Mouse (Mus musculus): ENCODE measurements around the gene Rab27a.
"Not testable (repeated sequence)": the region's sequence is repeated elsewhere in the genome, so short reads cannot be mapped to it uniquely, and the experiment has no call there.

The Rab27a gene

GRCm38 (mm10) chr9:73045711-73046110, 1.1 kb downstream of the Rab27a start:
- DNase-seq (ENCODE audit: low spot score), result no peak

- DNase-seq (ENCODE audit: low spot score), result no peak
These were observed 3.3 kb downstream of the Rab27a start for GRCm38 (mm10) chr9:73047906-73048305.

GRCm38 (mm10) chr9:73048927-73049326, 4.3 kb downstream of the Rab27a start:
- no peak for DNase-seq (ENCODE audit: low spot score)

- DNase-seq (ENCODE audit: low spot score), result no peak
These were observed 5.2 kb downstream of the Rab27a start for GRCm38 (mm10) chr9:73049833-73050232.

GRCm38 (mm10) chr9:73050606-73051005, 6.0 kb downstream of the Rab27a start:
- no peak for DNase-seq (ENCODE audit: low spot score)

- peak; percentile 45 for DNase-seq (ENCODE audit: low spot score)
These were observed 10.8 kb downstream of the Rab27a start for GRCm38 (mm10) chr9:73055441-73055911.

- no peak for DNase-seq (ENCODE audit: low spot score)
These were observed 14.6 kb downstream of the Rab27a start for GRCm38 (mm10) chr9:73059224-73059623.

- no peak for DNase-seq (ENCODE audit: low spot score)
These were observed 19.1 kb downstream of the Rab27a start for GRCm38 (mm10) chr9:73063621-73064290.

- DNase-seq (ENCODE audit: low spot score), result no peak
These were observed 22.4 kb downstream of the Rab27a start for GRCm38 (mm10) chr9:73067086-73067485.

- no peak for DNase-seq (ENCODE audit: low spot score)
These were observed 23.6 kb downstream of the Rab27a start for GRCm38 (mm10) chr9:73068230-73068679.

- no peak for DNase-seq (ENCODE audit: low spot score)
These were observed 24.0 kb downstream of the Rab27a start for GRCm38 (mm10) chr9:73068688-73069087.

GRCm38 (mm10) chr9:73070971-73071659, 26.5 kb downstream of the Rab27a start:
- no peak for DNase-seq (ENCODE audit: low spot score)

- DNase-seq (ENCODE audit: low spot score), result no peak
These were observed 27.8 kb downstream of the Rab27a start for GRCm38 (mm10) chr9:73072426-73072825.

GRCm38 (mm10) chr9:73073169-73073568, 28.5 kb downstream of the Rab27a start:
- no peak for DNase-seq (ENCODE audit: low spot score)

GRCm38 (mm10) chr9:73079349-73079748, 34.7 kb downstream of the Rab27a start:
- not testable (repeated sequence) for DNase-seq (ENCODE audit: low spot score)

GRCm38 (mm10) chr9:73079801-73080325, 35.2 kb downstream of the Rab27a start:
- no peak for DNase-seq (ENCODE audit: low spot score)

- no peak for DNase-seq (ENCODE audit: low spot score)
These were observed 37.8 kb downstream of the Rab27a start for GRCm38 (mm10) chr9:73082291-73083000.

GRCm38 (mm10) chr9:73083956-73084355, 39.3 kb downstream of the Rab27a start:
- DNase-seq (ENCODE audit: low spot score), result no peak

- DNase-seq (ENCODE audit: low spot score), result no peak
These were observed 41.2 kb downstream of the Rab27a start for GRCm38 (mm10) chr9:73085845-73086244.

- DNase-seq (ENCODE audit: low spot score), result no peak
These were observed 42.5 kb downstream of the Rab27a start for GRCm38 (mm10) chr9:73087121-73087520.

GRCm38 (mm10) chr9:73087581-73087980, 42.9 kb downstream of the Rab27a start:
- DNase-seq (ENCODE audit: low spot score), result no peak

GRCm38 (mm10) chr9:73089222-73089920, 44.7 kb downstream of the Rab27a start:
- no peak for DNase-seq (ENCODE audit: low spot score)
